Mouse (Mus musculus) MEL (cell line): ENCODE data around the gene Wnt3.
A peak's percentile ranks its signal among the peaks of the same experiment; 100 is the strongest.

Source experiments
- BHLHE40 ChIP-seq: IDR thresholded peaks from 2 replicates; pipeline ENCODE4 v1.6.1; 2012; ENCODE audit warnings: low read depth, mild to moderate bottlenecking, inconsistent platforms, low read length, improper control_type of control experiment, borderline replicate concordance
- CTCF ChIP-seq, 3 experiments: IDR thresholded peaks in 2 of 3; conservative IDR thresholded peaks in 1 of 3; 2 replicates each; pipeline ENCODE4 v1.5.1; 2011 to 2012; ENCODE audit warnings: low read length in 3 of 3, low read depth in 2 of 3, mild to moderate bottlenecking in 2 of 3, improper control_type of control experiment in 1 of 3, inconsistent platforms in 1 of 3, mixed read lengths in 1 of 3, moderate library complexity in 1 of 3; ENCODE audit not compliant: control insufficient read depth in 1 of 3, insufficient read depth in 1 of 3, poor library complexity in 1 of 3, severe bottlenecking in 1 of 3
- ELF1 ChIP-seq: IDR thresholded peaks from 2 replicates; pipeline ENCODE4 v1.6.1; 2014; ENCODE audit warnings: low read depth, mild to moderate bottlenecking, inconsistent platforms, low read length, improper control_type of control experiment, moderate library complexity
- EP300 ChIP-seq, 2 experiments: IDR thresholded peaks; 2 replicates each; pipeline ENCODE4 v1.6.1; 2011; ENCODE audit warnings: improper control_type of control experiment in 2 of 2, low read length in 2 of 2, low read depth in 1 of 2, mild to moderate bottlenecking in 1 of 2
- GABPA ChIP-seq: IDR thresholded peaks from 2 replicates; pipeline ENCODE4 v1.6.1; 2012; ENCODE audit warnings: low read depth, mild to moderate bottlenecking, inconsistent platforms, low read length, improper control_type of control experiment, moderate library complexity
- GATA1 ChIP-seq: IDR thresholded peaks from 2 replicates; pipeline ENCODE4 v1.6.1; 2011; ENCODE audit warnings: low read depth, low read length, improper control_type of control experiment
- NRF1 ChIP-seq: IDR thresholded peaks from 2 replicates; pipeline ENCODE4 v1.6.1; 2014; ENCODE audit warnings: low read depth, mild to moderate bottlenecking, inconsistent platforms, low read length, improper control_type of control experiment, moderate library complexity; ENCODE audit not compliant: poor library complexity, insufficient read depth, severe bottlenecking
- POLR2A ChIP-seq, 2 experiments: IDR thresholded peaks; 2 replicates each; pipeline ENCODE4 v1.6.1; 2011 to 2012; ENCODE audit warnings: low read length in 2 of 2, mild to moderate bottlenecking in 2 of 2, control low read depth in 1 of 2, improper control_type of control experiment in 1 of 2, low read depth in 1 of 2, moderate library complexity in 1 of 2; ENCODE audit not compliant: control insufficient read depth in 1 of 2, insufficient read depth in 1 of 2, poor library complexity in 1 of 2
- POLR2AphosphoS2 ChIP-seq: IDR thresholded peaks from 2 replicates; pipeline ENCODE4 v1.6.1; 2011; ENCODE audit warnings: low read length, improper control_type of control experiment
- SMC3 ChIP-seq: IDR thresholded peaks from 2 replicates; pipeline ENCODE4 v1.6.1; 2011; ENCODE audit warnings: low read depth, low read length, improper control_type of control experiment
- TAL1 ChIP-seq: IDR thresholded peaks from 2 replicates; pipeline ENCODE4 v1.6.1; 2012; ENCODE audit warnings: mild to moderate bottlenecking, inconsistent platforms, low read length, moderate library complexity, mixed read lengths
- USF1 ChIP-seq: IDR thresholded peaks from 2 replicates; pipeline ENCODE4 v1.6.1; 2014; ENCODE audit warnings: low read depth, mild to moderate bottlenecking, inconsistent platforms, low read length, improper control_type of control experiment, moderate library complexity
- USF2 ChIP-seq, 2 experiments: IDR thresholded peaks; 2 replicates each; pipeline ENCODE4 v1.6.1; 2011 to 2012; ENCODE audit warnings: improper control_type of control experiment in 2 of 2, low read length in 2 of 2, borderline replicate concordance in 1 of 2, inconsistent platforms in 1 of 2, low read depth in 1 of 2, mild to moderate bottlenecking in 1 of 2; ENCODE audit not compliant: insufficient read depth in 1 of 2
- ZC3H11A ChIP-seq: IDR thresholded peaks from 2 replicates; pipeline ENCODE4 v1.6.1; 2012; ENCODE audit warnings: low read depth, mild to moderate bottlenecking, inconsistent platforms, low read length, improper control_type of control experiment

GRCm38 (mm10) chr11:103859933-103860610 lies 86.1 kb downstream of the Wnt3 start:
- no peak for TF ChIP-seq GABPA
- TF ChIP-seq POLR2A (IDR thresholded peaks at IDR 0.05; ENCODE audit: control insufficient read depth in 1 of 2, insufficient read depth in 1 of 2, low read depth in 1 of 2, low read length in 2 of 2, poor library complexity in 1 of 2) = no peak
- no peak for TF ChIP-seq CTCF (IDR thresholded peaks at IDR 0.05 in 2 of 3, conservative IDR thresholded peaks at IDR 0.05 in 1 of 3; ENCODE audit: control insufficient read depth in 1 of 3, insufficient read depth in 1 of 3, low read depth in 2 of 3, low read length in 3 of 3, poor library complexity in 1 of 3, severe bottlenecking in 1 of 3)
- TF ChIP-seq USF2 (IDR thresholded peaks at IDR 0.05; ENCODE audit: borderline replicate concordance in 1 of 2, insufficient read depth in 1 of 2, low read depth in 1 of 2, low read length in 2 of 2) = no peak
- no peak for TF ChIP-seq SMC3
- TF ChIP-seq TAL1 = no peak
- peak; percentile 15 to 49; a peak in 2 of 4 replicates for TF ChIP-seq EP300 (IDR thresholded peaks at IDR 0.05; ENCODE audit: low read depth in 1 of 2, low read length in 2 of 2)
- TF ChIP-seq ZC3H11A = no peak
- TF ChIP-seq GATA1 = no peak; the same call in 1 of the 2 replicates
- no peak for TF ChIP-seq NRF1
- no peak for TF ChIP-seq ELF1
- TF ChIP-seq POLR2AphosphoS2 = no peak
- TF ChIP-seq BHLHE40 = no peak
- TF ChIP-seq USF1 = no peak
